Mouse (Mus musculus): Measurements from ENCODE around the gene Oprm1. TPM values are rescaled to one million over a fixed set of nuclear protein-coding genes. Genes with fewer than 3 reads are reported as not detected.
"Not testable (repeated sequence)": the region's sequence is repeated elsewhere in the genome, so short reads cannot be mapped to it uniquely, and the experiment has no call there.

Gene Oprm1
- polyA plus RNA-seq, 1 experiment from 2014 or later = not detected

GRCm38 (mm10) chr10:6873917-6874316, 115.6 kb downstream of the Oprm1 start:
- H3K27ac ChIP-seq (replicated peaks in 1 of 2; ENCODE audit: control insufficient read depth in 1 of 2, insufficient read depth in 1 of 2, low read depth in 2 of 2, low read length in 2 of 2) = no peak overlapping the region
- H3K4me3 ChIP-seq (ENCODE audit: control insufficient read depth in 1 of 2, insufficient read depth in 1 of 2, low read depth in 1 of 2, low read length in 2 of 2) = no peak overlapping the region
- no peaks in the 10 kb centered on the region for H3K36me3 ChIP-seq (ENCODE audit: control insufficient read depth, insufficient read depth, low read length)
- ATAC-seq (ENCODE audit: insufficient number of reproducible peaks, insufficient read depth, low FRiP score, low read depth) = no peak
- H3K9ac ChIP-seq (ENCODE audit: low read length) = no peak overlapping the region
- no peaks in the 10 kb centered on the region for H3K27me3 ChIP-seq (ENCODE audit: control insufficient read depth, insufficient read depth, low read length)
- H3K4me2 ChIP-seq (ENCODE audit: low read length) = no peak overlapping the region
- H3K4me1 ChIP-seq (ENCODE audit: control insufficient read depth in 2 of 2, insufficient read depth in 2 of 2, low read length in 2 of 2) = no peaks in the 10 kb centered on the region
- H3K9me3 ChIP-seq (ENCODE audit: control insufficient read depth, low read length) = no peaks in the 10 kb centered on the region
- 69% methylated on average over 1 of the region's 1 CpGs for WGBS

- no peak for ATAC-seq (ENCODE audit: insufficient number of reproducible peaks, insufficient read depth, low FRiP score, low read depth)
- Histone ChIP-seq H3K27me3 (ENCODE audit: control insufficient read depth, insufficient read depth, low read length) (no peaks in the 10 kb centered on the region), H3K4me2 (ENCODE audit: low read length) (no peak overlapping the region), H3K36me3 (ENCODE audit: control insufficient read depth, insufficient read depth, low read length) (no peaks in the 10 kb centered on the region), H3K4me1 (ENCODE audit: control insufficient read depth in 2 of 2, insufficient read depth in 2 of 2, low read length in 2 of 2) (no peaks in the 10 kb centered on the region), H3K9ac (ENCODE audit: low read length) (no peak overlapping the region), H3K27ac (replicated peaks in 1 of 2; ENCODE audit: control insufficient read depth in 1 of 2, insufficient read depth in 1 of 2, low read depth in 2 of 2, low read length in 2 of 2) (no peak overlapping the region), H3K9me3 (ENCODE audit: control insufficient read depth, low read length) (peaks cover 7% of the 10 kb centered on the region; the same call in 1 of the 2 replicates), H3K4me3 (ENCODE audit: control insufficient read depth in 1 of 2, insufficient read depth in 1 of 2, low read depth in 1 of 2, low read length in 2 of 2) (no peak overlapping the region)
- WGBS = 81% methylated on average over 2 of the region's 2 CpGs
Measured at GRCm38 (mm10) chr10:6878276-6878881, 120.1 kb downstream of the Oprm1 start.

- not testable (repeated sequence) for H3K4me2 ChIP-seq (ENCODE audit: low read length); H3K4me3 ChIP-seq (ENCODE audit: control insufficient read depth in 1 of 2, insufficient read depth in 1 of 2, low read depth in 1 of 2, low read length in 2 of 2); H3K36me3 ChIP-seq (ENCODE audit: control insufficient read depth, insufficient read depth, low read length); H3K27me3 ChIP-seq (ENCODE audit: control insufficient read depth, insufficient read depth, low read length); H3K4me1 ChIP-seq (ENCODE audit: control insufficient read depth in 2 of 2, insufficient read depth in 2 of 2, low read length in 2 of 2); ATAC-seq (ENCODE audit: insufficient number of reproducible peaks, insufficient read depth, low FRiP score, low read depth); H3K9ac ChIP-seq (ENCODE audit: low read length); H3K9me3 ChIP-seq (ENCODE audit: control insufficient read depth, low read length); H3K27ac ChIP-seq (replicated peaks in 1 of 2; ENCODE audit: control insufficient read depth in 1 of 2, insufficient read depth in 1 of 2, low read depth in 2 of 2, low read length in 2 of 2)
- 82% methylated on average over 1 of the region's 1 CpGs for WGBS
Measured at GRCm38 (mm10) chr10:6882041-6882440, 123.7 kb downstream of the Oprm1 start.

- no peak overlapping the region for H3K27ac ChIP-seq (replicated peaks in 1 of 2; ENCODE audit: control insufficient read depth in 1 of 2, insufficient read depth in 1 of 2, low read depth in 2 of 2, low read length in 2 of 2)
- no peak overlapping the region for H3K4me3 ChIP-seq (ENCODE audit: control insufficient read depth in 1 of 2, insufficient read depth in 1 of 2, low read depth in 1 of 2, low read length in 2 of 2)
- no peaks in the 10 kb centered on the region for H3K36me3 ChIP-seq (ENCODE audit: control insufficient read depth, insufficient read depth, low read length)
- H3K4me2 ChIP-seq (ENCODE audit: low read length) = no peak overlapping the region
- no peak for ATAC-seq (ENCODE audit: insufficient number of reproducible peaks, insufficient read depth, low FRiP score, low read depth)
- peaks cover 7% of the 10 kb centered on the region; the same call in 1 of the 2 replicates for H3K9me3 ChIP-seq (ENCODE audit: control insufficient read depth, low read length)
- 0% methylated on average over 1 of the region's 1 CpGs for WGBS
- no peaks in the 10 kb centered on the region for H3K4me1 ChIP-seq (ENCODE audit: control insufficient read depth in 2 of 2, insufficient read depth in 2 of 2, low read length in 2 of 2)
- H3K27me3 ChIP-seq (ENCODE audit: control insufficient read depth, insufficient read depth, low read length) = no peaks in the 10 kb centered on the region
- H3K9ac ChIP-seq (ENCODE audit: low read length) = no peak overlapping the region
Measured at GRCm38 (mm10) chr10:6885460-6885859, 127.2 kb downstream of the Oprm1 start.

- no peak for ATAC-seq (ENCODE audit: insufficient number of reproducible peaks, insufficient read depth, low FRiP score, low read depth)
- H3K36me3 ChIP-seq (ENCODE audit: control insufficient read depth, insufficient read depth, low read length) = no peaks in the 10 kb centered on the region
- H3K27ac ChIP-seq (replicated peaks in 1 of 2; ENCODE audit: control insufficient read depth in 1 of 2, insufficient read depth in 1 of 2, low read depth in 2 of 2, low read length in 2 of 2) = no peak overlapping the region
- H3K27me3 ChIP-seq (ENCODE audit: control insufficient read depth, insufficient read depth, low read length) = no peaks in the 10 kb centered on the region
- H3K9ac ChIP-seq (ENCODE audit: low read length) = no peak overlapping the region
- H3K4me2 ChIP-seq (ENCODE audit: low read length) = no peak overlapping the region
- no peak overlapping the region for H3K4me3 ChIP-seq (ENCODE audit: control insufficient read depth in 1 of 2, insufficient read depth in 1 of 2, low read depth in 1 of 2, low read length in 2 of 2)
- 67% methylated on average over 5 of the region's 5 CpGs for WGBS
- H3K4me1 ChIP-seq (ENCODE audit: control insufficient read depth in 2 of 2, insufficient read depth in 2 of 2, low read length in 2 of 2) = no peaks in the 10 kb centered on the region
- H3K9me3 ChIP-seq (ENCODE audit: control insufficient read depth, low read length) = no peaks in the 10 kb centered on the region
Measured at GRCm38 (mm10) chr10:6889640-6890245, 131.4 kb downstream of the Oprm1 start.

GRCm38 (mm10) chr10:6890348-6891009, 132.2 kb downstream of the Oprm1 start:
- H3K4me3 ChIP-seq (ENCODE audit: control insufficient read depth in 1 of 2, insufficient read depth in 1 of 2, low read depth in 1 of 2, low read length in 2 of 2) = no peak overlapping the region
- H3K4me2 ChIP-seq (ENCODE audit: low read length) = no peak overlapping the region
- ATAC-seq (ENCODE audit: insufficient number of reproducible peaks, insufficient read depth, low FRiP score, low read depth) = no peak
- H3K36me3 ChIP-seq (ENCODE audit: control insufficient read depth, insufficient read depth, low read length) = no peaks in the 10 kb centered on the region
- H3K9ac ChIP-seq (ENCODE audit: low read length) = no peak overlapping the region
- H3K9me3 ChIP-seq (ENCODE audit: control insufficient read depth, low read length) = no peaks in the 10 kb centered on the region
- WGBS = 60% methylated on average over 5 of the region's 5 CpGs
- no peak overlapping the region for H3K27ac ChIP-seq (replicated peaks in 1 of 2; ENCODE audit: control insufficient read depth in 1 of 2, insufficient read depth in 1 of 2, low read depth in 2 of 2, low read length in 2 of 2)
- no peaks in the 10 kb centered on the region for H3K4me1 ChIP-seq (ENCODE audit: control insufficient read depth in 2 of 2, insufficient read depth in 2 of 2, low read length in 2 of 2)
- H3K27me3 ChIP-seq (ENCODE audit: control insufficient read depth, insufficient read depth, low read length) = no peaks in the 10 kb centered on the region

GRCm38 (mm10) chr10:6895796-6896195, 137.5 kb downstream of the Oprm1 start:
- Histone ChIP-seq H3K9me3 (ENCODE audit: control insufficient read depth, low read length) (no peaks in the 10 kb centered on the region), H3K27ac (replicated peaks in 1 of 2; ENCODE audit: control insufficient read depth in 1 of 2, insufficient read depth in 1 of 2, low read depth in 2 of 2, low read length in 2 of 2) (no peak overlapping the region), H3K27me3 (ENCODE audit: control insufficient read depth, insufficient read depth, low read length) (no peaks in the 10 kb centered on the region), H3K4me2 (ENCODE audit: low read length) (no peak overlapping the region), H3K4me3 (ENCODE audit: control insufficient read depth in 1 of 2, insufficient read depth in 1 of 2, low read depth in 1 of 2, low read length in 2 of 2) (no peak overlapping the region), H3K4me1 (ENCODE audit: control insufficient read depth in 2 of 2, insufficient read depth in 2 of 2, low read length in 2 of 2) (no peaks in the 10 kb centered on the region), H3K36me3 (ENCODE audit: control insufficient read depth, insufficient read depth, low read length) (no peaks in the 10 kb centered on the region), H3K9ac (ENCODE audit: low read length) (no peak overlapping the region)
- WGBS = 64% methylated on average over 3 of the region's 3 CpGs
- no peak for ATAC-seq (ENCODE audit: insufficient number of reproducible peaks, insufficient read depth, low FRiP score, low read depth)

All from heart, embryonic 14.5 days (tissue).